Mouse (Mus musculus) CH12.LX (cell line): Measurements from ENCODE around the gene Ugt1a6a. TPM values are rescaled to one million over a fixed set of nuclear protein-coding genes. Genes with fewer than 3 reads are reported as not detected.
"Not testable (repeated sequence)": the region's sequence is repeated elsewhere in the genome, so short reads cannot be mapped to it uniquely, and the experiment has no call there.

ENCODE experiments used
- DNase-seq: peaks from one replicate; pipeline ENCODE4 v3.0.0-alpha.2; 2013; ENCODE audit errors: extremely low read depth
- H3K27ac ChIP-seq: 2 replicates; pipeline ENCODE4 v1.5.1; 2012; ENCODE audit warnings: low read depth, mild to moderate bottlenecking, control low read depth, moderate library complexity; ENCODE audit not compliant: insufficient read depth
- H3K27me3 ChIP-seq: replicated peaks from 2 replicates; pipeline ENCODE3; 2012; ENCODE audit warnings: inconsistent platforms
- H3K36me3 ChIP-seq, 2 experiments: replicated peaks in 1 of 2; 2 replicates each; pipeline versions ENCODE3 to v1.6.1; 2012; ENCODE audit warnings: inconsistent platforms in 1 of 2, low read length in 1 of 2, mild to moderate bottlenecking in 1 of 2, mixed read lengths in 1 of 2, moderate library complexity in 1 of 2; ENCODE audit not compliant: control insufficient read depth in 1 of 2, insufficient read depth in 1 of 2
- H3K4me1 ChIP-seq, 2 experiments: 2 replicates each; pipeline ENCODE4 v1.6.1; 2012; ENCODE audit warnings: inconsistent platforms in 1 of 2, moderate library complexity in 1 of 2; ENCODE audit not compliant: insufficient read depth in 2 of 2, control insufficient read depth in 1 of 2
- H3K4me2 ChIP-seq: 2 replicates; pipeline ENCODE4 v1.6.1; 2012; ENCODE audit warnings: low read depth, mild to moderate bottlenecking, control low read depth; ENCODE audit not compliant: poor library complexity, insufficient read depth, severe bottlenecking
- H3K4me3 ChIP-seq, 3 experiments: fragments of 150-350 bp in 1 of 3; sonication (generic) in 1 of 3; replicated peaks in 1 of 3; 2 replicates each; pipeline versions ENCODE3 to v1.5.1; 2011 to 2012; ENCODE audit warnings: low read depth in 2 of 3, low read length in 2 of 3, mild to moderate bottlenecking in 2 of 3, moderate library complexity in 2 of 3, control low read depth in 1 of 3, improper control_type of control experiment in 1 of 3, inconsistent platforms in 1 of 3, mixed read lengths in 1 of 3; ENCODE audit not compliant: poor library complexity in 1 of 3
- H3K79me2 ChIP-seq: replicated peaks from 2 replicates; pipeline ENCODE4 v1.6.1; 2012; ENCODE audit warnings: mild to moderate bottlenecking, moderate library complexity; ENCODE audit not compliant: control insufficient read depth, poor library complexity, insufficient read depth, severe bottlenecking; ENCODE audit errors: extremely low read depth
- H3K9ac ChIP-seq: 2 replicates; pipeline ENCODE4 v1.6.1; 2012; ENCODE audit warnings: low read depth, mild to moderate bottlenecking, control low read depth, moderate library complexity; ENCODE audit not compliant: insufficient read depth
- H3K9me3 ChIP-seq: replicated peaks from 2 replicates; pipeline ENCODE3; 2012; ENCODE audit warnings: low read length, inconsistent platforms, mixed read lengths
- CHD1 ChIP-seq: IDR thresholded peaks from 2 replicates; pipeline ENCODE4 v1.6.1; 2012; ENCODE audit warnings: low read depth, low read length, improper control_type of control experiment, inconsistent platforms
- ETS1 ChIP-seq: conservative IDR thresholded peaks from 2 replicates; pipeline ENCODE4 v1.6.1; 2012; ENCODE audit warnings: low read depth, mild to moderate bottlenecking, inconsistent platforms, low read length, improper control_type of control experiment, moderate library complexity
- GABPA ChIP-seq: IDR thresholded peaks from 2 replicates; pipeline ENCODE4 v1.6.1; 2012; ENCODE audit warnings: low read depth, low read length, improper control_type of control experiment, inconsistent platforms; ENCODE audit not compliant: insufficient replicate concordance
- PAX5 ChIP-seq: IDR thresholded peaks from 2 replicates; pipeline ENCODE4 v1.6.1; 2012; ENCODE audit warnings: low read length, inconsistent platforms, mixed read lengths
- RCOR1 ChIP-seq: conservative IDR thresholded peaks from 2 replicates; pipeline ENCODE4 v1.6.1; 2012; ENCODE audit warnings: low read depth, mild to moderate bottlenecking, inconsistent platforms, low read length, improper control_type of control experiment
- UBTF ChIP-seq: IDR thresholded peaks from 2 replicates; pipeline ENCODE4 v1.6.1; 2012; ENCODE audit warnings: low read depth, mild to moderate bottlenecking, inconsistent platforms, low read length, improper control_type of control experiment, moderate library complexity
- ZNF384 ChIP-seq: IDR thresholded peaks from 2 replicates; pipeline ENCODE4 v1.6.1; 2012; ENCODE audit warnings: low read depth, low read length, improper control_type of control experiment, inconsistent platforms
- dilution Hi-C: fragments of 300-500 bp; cut with MboI; formaldehyde crosslinking; loops from 2 replicates; pipeline ENCODE4 v1.14.3; 2020; ENCODE audit warnings: low sequenced_read_pairs; ENCODE audit not compliant: extremely low pct_unique_long_range_greater_than_20kb, extremely low pct_ligation_motif_present
- in situ Hi-C: fragments of 300-500 bp; cut with MboI; formaldehyde crosslinking; loops from 3 replicates; pipeline ENCODE4 v1.14.3; 2019; ENCODE audit warnings: low sequenced_read_pairs, low pct_ligation_motif_present, low pct_unique_long_range_greater_than_20kb, mixed read lengths
- polyA plus RNA-seq: library from polyadenylated mRNA; unstranded; fragments of >175 nt; gene quantifications from 2 replicates; pipeline ENCODE4 v1.2.1, GENCODE M21; 2012; ENCODE audit warnings: low read depth; ENCODE audit not compliant: insufficient read length
- total RNA-seq, 2 experiments: library from RNA; depleted of rRNA; stranded (reverse); fragments of 300-350 nt in 1 of 2; fragments of >200 nt in 1 of 2; gene quantifications; 2 replicates each; pipeline ENCODE4 v1.2.3; 2012 to 2014

Gene Ugt1a6a
- total and polyA plus RNA-seq, 3 experiments = 0.19 to 0.43 (median 0.30) TPM

- Histone ChIP-seq H3K9ac (no peak within 1 kb of the TSS), H3K4me1 (peaks cover 0 to 3% of the 10 kb centered on the region in 2 experiments; a peak in 1 of 4 replicates), H3K27me3 (no peaks in the 10 kb centered on the region), H3K27ac (no peak within 1 kb of the TSS), H3K36me3 (peaks cover 0 to 5% of the 10 kb centered on the region in 2 experiments), H3K4me2 (no peak within 1 kb of the TSS), H3K9me3 (no peaks in the 10 kb centered on the region), H3K4me3 (no peak within 1 kb of the TSS), H3K79me2 (no peaks in the 10 kb centered on the region)
- no peak for TF ChIP-seq PAX5
- dilution Hi-C loops = no loop called here
- in situ Hi-C loops = no loop called here
- DNase-seq = no peak
Measured at GRCm38 (mm10) chr1:88165711-88166110, 31.1 kb downstream of the Ugt1a6a start, which contains the start of gene Ugt1a5. Gene Ugt1a5 (plus strand): TSS chr1:88166012.

GRCm38 (mm10) chr1:88172190-88172589, 37.6 kb downstream of the Ugt1a6a start:
- H3K4me3 ChIP-seq, dilution Hi-C loops, H3K9me3 ChIP-seq, H3K27me3 ChIP-seq, H3K36me3 ChIP-seq, H3K79me2 ChIP-seq, H3K4me1 ChIP-seq, H3K27ac ChIP-seq, in situ Hi-C loops, H3K9ac ChIP-seq, H3K4me2 ChIP-seq, DNase-seq: not testable (repeated sequence)

GRCm38 (mm10) chr1:88179657-88180056, 45.0 kb downstream of the Ugt1a6a start:
- in situ Hi-C loops (no loop called here), dilution Hi-C loops (no loop called here)
- TF ChIP-seq GABPA (no peak), ETS1 (no peak), RCOR1 (no peak), CHD1 (no peak), ZNF384 (no peak), UBTF (no peak)
- no peaks in the 10 kb centered on the region for H3K4me1 ChIP-seq
- H3K79me2 ChIP-seq = no peaks in the 10 kb centered on the region
- H3K4me3 ChIP-seq = no peak overlapping the region
- no peaks in the 10 kb centered on the region for H3K27me3 ChIP-seq
- no peaks in the 10 kb centered on the region for H3K36me3 ChIP-seq
- H3K27ac ChIP-seq = no peak overlapping the region
- no peak for DNase-seq
- no peak overlapping the region for H3K9ac ChIP-seq
- no peak overlapping the region for H3K4me2 ChIP-seq
- H3K9me3 ChIP-seq = peaks cover 10% of the 10 kb centered on the region
